Mouse (Mus musculus): ENCODE results near the gene Cdv3. TPM values are rescaled to one million over a fixed set of nuclear protein-coding genes. Genes with fewer than 3 reads are reported as not detected.

Gene Cdv3
- polyA plus RNA-seq (2014; fragmentation: Nextera tagmentation; extraction: Ambion mirVana) = 85.0 and 99.1 TPM in 2 replicates

GRCm38 (mm10) chr9:103365290-103366247 is at the start of gene Cdv3:
Gene Cdv3 (minus strand): TSS chr9:103365840.
- Histone ChIP-seq H3K4me2 (ENCODE audit: low read length) (peak within 1 kb of the TSS; percentile 64), H3K27ac (ENCODE audit: low read depth) (peak within 1 kb of the TSS; percentile 95), H3K27me3 (replicated peaks; ENCODE audit: control insufficient read depth, insufficient read depth, low read length) (no peaks in the 10 kb centered on the region), H3K36me3 (ENCODE audit: control insufficient read depth, insufficient read depth, low read length) (peaks cover 33% of the 10 kb centered on the region), H3K4me3 (ENCODE audit: low read depth, low read length) (peak within 1 kb of the TSS; percentile 96), H3K9me3 (ENCODE audit: control insufficient read depth, low read length) (no peaks in the 10 kb centered on the region), H3K9ac (ENCODE audit: low read length) (peak within 1 kb of the TSS; percentile 87), H3K4me1 (replicated peaks; ENCODE audit: control insufficient read depth, insufficient read depth, low read length) (peaks cover 16% of the 10 kb centered on the region)
- WGBS = 2% methylated on average over 80 of the region's 95 CpGs
- DNase-seq (ENCODE audit: low spot score) = peak; percentile 96
- peak; percentile 96 for ATAC-seq (replicated peaks; ENCODE audit: low FRiP score, low TSS enrichment, low read depth)

- H3K9ac ChIP-seq (ENCODE audit: low read length) = no peak overlapping the region
- no peak overlapping the region for H3K4me3 ChIP-seq (ENCODE audit: low read depth, low read length)
- WGBS = 36% methylated on average over 9 of the region's 9 CpGs
- H3K36me3 ChIP-seq (ENCODE audit: control insufficient read depth, insufficient read depth, low read length) = no peaks in the 10 kb centered on the region
- DNase-seq (ENCODE audit: low spot score) (no peak), ATAC-seq (replicated peaks; ENCODE audit: low FRiP score, low TSS enrichment, low read depth) (no peak)
- H3K9me3 ChIP-seq (ENCODE audit: control insufficient read depth, low read length) = no peaks in the 10 kb centered on the region
- H3K27ac ChIP-seq (ENCODE audit: low read depth) = no peak overlapping the region
- H3K4me1 ChIP-seq (replicated peaks; ENCODE audit: control insufficient read depth, insufficient read depth, low read length) = 0 out of 2 replicates have a peak, but pooled peaks cover 6% of the 10 kb centered on the region
- H3K4me2 ChIP-seq (ENCODE audit: low read length) = no peak overlapping the region
- no peaks in the 10 kb centered on the region for H3K27me3 ChIP-seq (replicated peaks; ENCODE audit: control insufficient read depth, insufficient read depth, low read length)
Observed at GRCm38 (mm10) chr9:103413457-103413856, 47.8 kb upstream of the Cdv3 start.

GRCm38 (mm10) chr9:103409119-103409518 is 43.5 kb upstream of the Cdv3 start:
- WGBS = 71% methylated on average over 2 of the region's 2 CpGs
- Histone ChIP-seq H3K9ac (ENCODE audit: low read length) (no peak overlapping the region), H3K4me3 (ENCODE audit: low read depth, low read length) (no peak overlapping the region), H3K9me3 (ENCODE audit: control insufficient read depth, low read length) (no peaks in the 10 kb centered on the region), H3K4me2 (ENCODE audit: low read length) (no peak overlapping the region), H3K36me3 (ENCODE audit: control insufficient read depth, insufficient read depth, low read length) (no peaks in the 10 kb centered on the region), H3K4me1 (replicated peaks; ENCODE audit: control insufficient read depth, insufficient read depth, low read length) (0 out of 2 replicates have a peak, but pooled peaks cover 6% of the 10 kb centered on the region), H3K27ac (ENCODE audit: low read depth) (no peak overlapping the region), H3K27me3 (replicated peaks; ENCODE audit: control insufficient read depth, insufficient read depth, low read length) (no peaks in the 10 kb centered on the region)
- no peak for ATAC-seq (replicated peaks; ENCODE audit: low FRiP score, low TSS enrichment, low read depth)
- DNase-seq (ENCODE audit: low spot score) = no peak

GRCm38 (mm10) chr9:103408136-103408777 is 42.6 kb upstream of the Cdv3 start:
- H3K27ac ChIP-seq (ENCODE audit: low read depth) = no peak overlapping the region
- H3K36me3 ChIP-seq (ENCODE audit: control insufficient read depth, insufficient read depth, low read length) = no peaks in the 10 kb centered on the region
- no peak overlapping the region for H3K4me3 ChIP-seq (ENCODE audit: low read depth, low read length)
- no peak overlapping the region for H3K9ac ChIP-seq (ENCODE audit: low read length)
- H3K9me3 ChIP-seq (ENCODE audit: control insufficient read depth, low read length) = no peaks in the 10 kb centered on the region
- ATAC-seq (replicated peaks; ENCODE audit: low FRiP score, low TSS enrichment, low read depth) (0 out of 2 replicates have a peak, but pooled peaks have one; percentile 12), DNase-seq (ENCODE audit: low spot score) (no peak)
- H3K4me1 ChIP-seq (replicated peaks; ENCODE audit: control insufficient read depth, insufficient read depth, low read length) = peaks cover 7% of the 10 kb centered on the region; the same call in 1 of the 2 replicates
- H3K4me2 ChIP-seq (ENCODE audit: low read length) = no peak overlapping the region
- H3K27me3 ChIP-seq (replicated peaks; ENCODE audit: control insufficient read depth, insufficient read depth, low read length) = no peaks in the 10 kb centered on the region
- 58% methylated on average over 4 of the region's 4 CpGs for WGBS

GRCm38 (mm10) chr9:103403331-103403973 is 37.8 kb upstream of the Cdv3 start:
- WGBS = 62% methylated on average over 4 of the region's 4 CpGs
- no peak for ATAC-seq (replicated peaks; ENCODE audit: low FRiP score, low TSS enrichment, low read depth)
- Histone ChIP-seq H3K27me3 (replicated peaks; ENCODE audit: control insufficient read depth, insufficient read depth, low read length) (no peaks in the 10 kb centered on the region), H3K9ac (ENCODE audit: low read length) (no peak overlapping the region), H3K9me3 (ENCODE audit: control insufficient read depth, low read length) (0 out of 2 replicates have a peak, but pooled peaks cover 4% of the 10 kb centered on the region), H3K27ac (ENCODE audit: low read depth) (no peak overlapping the region), H3K4me1 (replicated peaks; ENCODE audit: control insufficient read depth, insufficient read depth, low read length) (peaks cover 10% of the 10 kb centered on the region), H3K4me3 (ENCODE audit: low read depth, low read length) (no peak overlapping the region), H3K4me2 (ENCODE audit: low read length) (no peak overlapping the region), H3K36me3 (ENCODE audit: control insufficient read depth, insufficient read depth, low read length) (no peaks in the 10 kb centered on the region)
- DNase-seq (ENCODE audit: low spot score) = no peak

- Histone ChIP-seq H3K27ac (ENCODE audit: low read depth) (no peak overlapping the region), H3K4me1 (replicated peaks; ENCODE audit: control insufficient read depth, insufficient read depth, low read length) (peaks cover 12% of the 10 kb centered on the region), H3K27me3 (replicated peaks; ENCODE audit: control insufficient read depth, insufficient read depth, low read length) (no peaks in the 10 kb centered on the region), H3K4me2 (ENCODE audit: low read length) (peak overlapping the region; percentile 20; the same call in 1 of the 2 replicates), H3K9ac (ENCODE audit: low read length) (no peak overlapping the region), H3K36me3 (ENCODE audit: control insufficient read depth, insufficient read depth, low read length) (no peaks in the 10 kb centered on the region), H3K4me3 (ENCODE audit: low read depth, low read length) (no peak overlapping the region), H3K9me3 (ENCODE audit: control insufficient read depth, low read length) (0 out of 2 replicates have a peak, but pooled peaks cover 4% of the 10 kb centered on the region)
- DNase-seq (ENCODE audit: low spot score) (no peak), ATAC-seq (replicated peaks; ENCODE audit: low FRiP score, low TSS enrichment, low read depth) (0 out of 2 replicates have a peak, but pooled peaks have one; percentile 40)
- WGBS = 39% methylated on average over 21 of the region's 21 CpGs
Observed at GRCm38 (mm10) chr9:103398509-103399157, 33.0 kb upstream of the Cdv3 start.

- Histone ChIP-seq H3K36me3 (ENCODE audit: control insufficient read depth, insufficient read depth, low read length) (no peaks in the 10 kb centered on the region), H3K4me3 (ENCODE audit: low read depth, low read length) (no peak overlapping the region), H3K27me3 (replicated peaks; ENCODE audit: control insufficient read depth, insufficient read depth, low read length) (no peaks in the 10 kb centered on the region), H3K27ac (ENCODE audit: low read depth) (no peak overlapping the region), H3K9ac (ENCODE audit: low read length) (no peak overlapping the region), H3K9me3 (ENCODE audit: control insufficient read depth, low read length) (no peaks in the 10 kb centered on the region), H3K4me1 (replicated peaks; ENCODE audit: control insufficient read depth, insufficient read depth, low read length) (no peaks in the 10 kb centered on the region), H3K4me2 (ENCODE audit: low read length) (no peak overlapping the region)
- DNase-seq (ENCODE audit: low spot score) (no peak), ATAC-seq (replicated peaks; ENCODE audit: low FRiP score, low TSS enrichment, low read depth) (no peak)
- 92% methylated on average over 11 of the region's 11 CpGs for WGBS
Observed at GRCm38 (mm10) chr9:103393256-103393655, 27.6 kb upstream of the Cdv3 start.

All from intestine, embryonic 14.5 days (tissue).